ENCODE assay signal across 17 mouse cellular contexts in the genomic region with DNA sequence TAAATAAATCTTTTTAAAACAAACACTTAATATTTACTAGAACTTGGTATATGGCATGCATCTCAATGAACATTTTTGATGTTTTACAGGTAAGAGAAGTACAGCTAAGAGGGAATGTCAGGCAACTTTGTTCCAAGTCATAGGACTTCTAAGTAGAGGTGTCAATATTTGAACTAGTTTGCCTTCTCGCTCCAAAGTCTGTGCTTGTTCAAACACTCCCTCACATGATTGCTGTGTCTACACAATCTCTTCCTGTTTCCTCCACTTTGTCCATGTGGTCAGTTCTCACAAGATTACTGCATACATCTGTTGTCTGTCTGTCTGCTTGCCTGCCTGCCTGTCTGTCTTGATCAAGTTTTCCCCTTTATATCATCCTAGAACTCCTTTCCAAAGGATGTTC. TPM values are rescaled to one million over a fixed set of nuclear protein-coding genes. Genes with fewer than 3 reads are reported as not detected.
A peak's percentile ranks its signal among the peaks of the same experiment; 100 is the strongest.
DNase-seq lines count a peak whose midpoint lies in the region; ATAC-seq and TF ChIP-seq lines count a peak whose summit lies in the region.
"Had no signal": no experiment of that assay in that cellular context is flagged by ENCODE, and none has a peak within 500 bp of the region (broad histone marks: within the 10 kb centered on the region; RNA-seq: fewer than 3 reads in every experiment).

No protein-coding gene starts in this region.

- peak; percentile 20 for DNase-seq in lung, embryonic 14.5 days
- no peak for DNase-seq in lung, postnatal 4 days
- no peak for DNase-seq in liver, embryonic 13.5 days
- peak; percentile 30 for DNase-seq in yolk sac, embryonic 10.5 days (ENCODE audit: low spot score)
- no peak for DNase-seq in cerebellum, postnatal 10 days
- DNase-seq: adrenal gland, adult 2 months; adrenal gland, postnatal 25 days; cerebellum, adult 18-20 months; cerebellum, adult 9-11 months; forebrain, postnatal 0 days; gastrocnemius, postnatal 14 days; heart, postnatal 36 days had no signal

- no peaks in the 10 kb centered on the region for H3K36me3 ChIP-seq in lung, embryonic 14.5 days (ENCODE audit: insufficient read depth)
- no peaks in the 10 kb centered on the region for H3K36me3 ChIP-seq in liver, embryonic 13.5 days
- H3K36me3 ChIP-seq in liver, embryonic 16.5 days (ENCODE audit: control insufficient read depth, insufficient read depth) = no peaks in the 10 kb centered on the region
- H3K36me3 ChIP-seq: heart, embryonic 12.5 days had no signal

- H3K4me2 ChIP-seq in lung, embryonic 14.5 days = no peak overlapping the region
- H3K4me2 ChIP-seq in liver, embryonic 13.5 days = no peak overlapping the region
- no peak overlapping the region for H3K4me2 ChIP-seq in liver, embryonic 16.5 days (ENCODE audit: low read depth, low read length)
- H3K4me2 ChIP-seq: forebrain, embryonic 13.5 days; heart, embryonic 12.5 days had no signal

- no peak overlapping the region for H3K9ac ChIP-seq in lung, embryonic 14.5 days
- no peak overlapping the region for H3K9ac ChIP-seq in liver, embryonic 13.5 days
- H3K9ac ChIP-seq in liver, embryonic 16.5 days (ENCODE audit: low read depth, low read length) = no peak overlapping the region
- H3K9ac ChIP-seq: forebrain, embryonic 13.5 days; forebrain, postnatal 0 days; heart, embryonic 12.5 days had no signal

- no peak for TF ChIP-seq CTCF in lung, embryonic 14.5 days (IDR thresholded peaks at IDR 0.05; ENCODE audit: low read depth)

- no peaks in the 10 kb centered on the region for H3K27me3 ChIP-seq in lung, embryonic 14.5 days (ENCODE audit: insufficient read depth, low read length)
- no peaks in the 10 kb centered on the region; the same call in 1 of the 2 replicates for H3K27me3 ChIP-seq in liver, embryonic 13.5 days
- no peaks in the 10 kb centered on the region for H3K27me3 ChIP-seq in liver, embryonic 16.5 days (ENCODE audit: control insufficient read depth, insufficient read depth, low read depth, low read length)
- H3K27me3 ChIP-seq: forebrain, embryonic 13.5 days; heart, embryonic 12.5 days had no signal

- no peaks in the 10 kb centered on the region for H3K9me3 ChIP-seq in lung, embryonic 14.5 days (ENCODE audit: low read depth, low read length)
- H3K9me3 ChIP-seq in liver, embryonic 13.5 days (replicated peaks) = no peaks in the 10 kb centered on the region
- no peaks in the 10 kb centered on the region for H3K9me3 ChIP-seq in liver, embryonic 16.5 days (replicated peaks; ENCODE audit: control insufficient read depth, low read length)
- H3K9me3 ChIP-seq: embryonic facial prominence, embryonic 10.5 days; forebrain, embryonic 13.5 days; heart, embryonic 12.5 days had no signal

- ATAC-seq in lung, embryonic 14.5 days (ENCODE audit: insufficient read depth) = 0 out of 2 replicates have a peak, but pooled peaks have one; percentile 24
- ATAC-seq in liver, embryonic 13.5 days (ENCODE audit: low read depth) = peak; percentile 45; the same call in 1 of the 2 replicates
- peak; percentile 76 for ATAC-seq in liver, embryonic 16.5 days (ENCODE audit: low read depth)
- ATAC-seq: forebrain, embryonic 13.5 days; forebrain, postnatal 0 days had no signal

- WGBS in lung, embryonic 14.5 days = 56% methylated on average over 1 of the region's 1 CpGs
- 39% methylated on average over 1 of the region's 1 CpGs for WGBS in liver, embryonic 13.5 days (ENCODE audit: insufficient replicate concordance)
- WGBS in liver, embryonic 16.5 days (ENCODE audit: insufficient replicate concordance) = 36% methylated on average over 1 of the region's 1 CpGs

- no peaks in the 10 kb centered on the region for H3K4me1 ChIP-seq in lung, embryonic 14.5 days (ENCODE audit: insufficient read depth)
- H3K4me1 ChIP-seq in liver, embryonic 13.5 days (replicated peaks) = no peaks in the 10 kb centered on the region
- no peaks in the 10 kb centered on the region for H3K4me1 ChIP-seq in liver, embryonic 16.5 days (ENCODE audit: control insufficient read depth, low read depth, low read length)
- H3K4me1 ChIP-seq: embryonic facial prominence, embryonic 10.5 days; forebrain, embryonic 13.5 days; heart, embryonic 12.5 days had no signal

- H3K4me3 ChIP-seq in lung, embryonic 14.5 days (ENCODE audit: low read depth, low read length) = no peak overlapping the region
- no peak overlapping the region for H3K4me3 ChIP-seq in liver, embryonic 13.5 days (replicated peaks)
- H3K4me3 ChIP-seq in liver, embryonic 16.5 days (ENCODE audit: low read depth, low read length) = no peak overlapping the region
- H3K4me3 ChIP-seq: embryonic facial prominence, embryonic 10.5 days; forebrain, embryonic 13.5 days; heart, embryonic 12.5 days had no signal

- no peak overlapping the region for H3K27ac ChIP-seq in lung, embryonic 14.5 days (ENCODE audit: low read depth)
- H3K27ac ChIP-seq in liver, embryonic 13.5 days = no peak overlapping the region
- peak overlapping the region; percentile 34; the same call in 1 of the 2 replicates for H3K27ac ChIP-seq in liver, embryonic 16.5 days (ENCODE audit: low read length)
- H3K27ac ChIP-seq: embryonic facial prominence, embryonic 10.5 days; forebrain, embryonic 13.5 days had no signal

RNA-seq across cellular contexts. Expression of a gene that starts 7.3 kb away (rescaled TPM):
- polyA plus RNA-seq in lung, embryonic 14.5 days (2014; fragmentation: Nextera tagmentation; extraction: Ambion mirVana) = 55.6 and 64.8 TPM in 2 replicates
- polyA plus RNA-seq in liver, embryonic 13.5 days (2015; fragmentation: Nextera tagmentation; extraction: Ambion mirVana) = 176 and 215 TPM in 2 replicates
- 160 and 181 TPM in 2 replicates for polyA plus RNA-seq in liver, embryonic 16.5 days (2015; fragmentation: Nextera tagmentation; extraction: Ambion mirVana)

RNA-seq across cellular contexts. Expression of a gene that starts 24.4 kb away (rescaled TPM):
- 0.12 TPM in 1 of 2 replicates, not detected in the other for polyA plus RNA-seq in lung, embryonic 14.5 days (2014; fragmentation: Nextera tagmentation; extraction: Ambion mirVana)
- 0.18 and 0.21 TPM in 2 replicates for polyA plus RNA-seq in liver, embryonic 13.5 days (2015; fragmentation: Nextera tagmentation; extraction: Ambion mirVana)
- polyA plus RNA-seq in liver, embryonic 16.5 days (2015; fragmentation: Nextera tagmentation; extraction: Ambion mirVana) = 0.14 and 0.25 TPM in 2 replicates
- polyA plus RNA-seq: adrenal gland, adult 2 months; embryonic facial prominence, embryonic 10.5 days; forebrain, embryonic 13.5 days; hindbrain, embryonic 11.5 days had no signal

RNA-seq across cellular contexts. Expression of a gene that starts 27.5 kb away (rescaled TPM):
- 31.1 and 32.9 TPM in 2 replicates for polyA plus RNA-seq in lung, embryonic 14.5 days (2014; fragmentation: Nextera tagmentation; extraction: Ambion mirVana)
- polyA plus RNA-seq in liver, embryonic 13.5 days (2015; fragmentation: Nextera tagmentation; extraction: Ambion mirVana) = 13.1 and 17.0 TPM in 2 replicates
- 7.7 and 8.4 TPM in 2 replicates for polyA plus RNA-seq in liver, embryonic 16.5 days (2015; fragmentation: Nextera tagmentation; extraction: Ambion mirVana)

Comparison
In these comparisons a context has a peak if more than half of its experiments do, and no peak if none do; other contexts are left out.
1. DNase-seq: peak in lung, embryonic 14.5 days (single experiment) and yolk sac, embryonic 10.5 days (single experiment); none in lung, postnatal 4 days (0 of 2), liver, embryonic 13.5 days (single experiment) and cerebellum, postnatal 10 days (0 of 2).
2. ATAC-seq: peak in every context shown above with its lines; median percentile 76 in liver, embryonic 16.5 days; 45 in liver, embryonic 13.5 days; 24 in lung, embryonic 14.5 days.